Mouse (Mus musculus) left cerebral cortex, adult 2 months (tissue): ENCODE data around the gene Gzmd. TPM values are rescaled to one million over a fixed set of nuclear protein-coding genes. Genes with fewer than 3 reads are reported as not detected.

ENCODE experiments used
- DNase-seq, 2 experiments: peaks; one replicate each; pipeline ENCODE4 v3.0.0; 2021 to 2022; ENCODE audit warnings: low spot score in 2 of 2, mixed read lengths in 1 of 2; ENCODE audit errors: extremely low spot score in 1 of 2
- H3K27ac ChIP-seq: fragments of 200-600 bp; 2 replicates; pipeline ENCODE4 v1.8.1; 2022
- H3K4me3 ChIP-seq: fragments of 200-600 bp; 2 replicates; pipeline ENCODE4 v1.8.1; 2022
- CTCF ChIP-seq: fragments of 200-600 bp; IDR thresholded peaks from 2 replicates; pipeline ENCODE4 v1.8.1; 2022; ENCODE audit warnings: antibody characterized with exemption, mild to moderate bottlenecking, moderate library complexity
- intact Hi-C: fragments of 180-260 bp; cut with DNase I; formaldehyde crosslinking; loops from one replicate; pipeline ENCODE4 v1.15.1; 2025
- microRNA-seq, 2 experiments: library from miRNA; unstranded; fragments of <30 nt; microRNA quantifications; one replicate each; pipeline ENCODE4 v1.2.0; 2021
- total RNA-seq, 2 experiments: library from RNA; stranded (reverse); gene quantifications; 2 replicates each; pipeline ENCODE4 v1.2.3; 2021

The Gzmd gene
- total RNA-seq, 2 experiments from 2014 or later: not detected

- DNase-seq: no peak
- Histone ChIP-seq H3K27ac (no peak overlapping the region), H3K4me3 (no peak overlapping the region)
- no peak for TF ChIP-seq CTCF
- intact Hi-C loops: no loop called here
These were observed 26.8 kb downstream of the Gzmd start for GRCm38 (mm10) chr14:56105447-56106180.

GRCm38 (mm10) chr14:56105016-56105415 is 27.4 kb downstream of the Gzmd start:
- intact Hi-C loops: no loop called here
- no peak for TF ChIP-seq CTCF
- no peak overlapping the region for H3K4me3 ChIP-seq
- no peak for DNase-seq
- no peak overlapping the region for H3K27ac ChIP-seq

GRCm38 (mm10) chr14:56103452-56103851 is 29.0 kb downstream of the Gzmd start:
- intact Hi-C loops: no loop called here
- DNase-seq: no peak
- Histone ChIP-seq H3K27ac (no peak overlapping the region), H3K4me3 (no peak overlapping the region)
- no peak for TF ChIP-seq CTCF

- no peak for TF ChIP-seq CTCF
- intact Hi-C loops: no loop called here
- DNase-seq: no peak
- Histone ChIP-seq H3K27ac (no peak within 1 kb of the TSS), H3K4me3 (no peak within 1 kb of the TSS)
These were observed 30.0 kb downstream of the Gzmd start, which contains the start of gene Ctsg for GRCm38 (mm10) chr14:56102386-56102785. Ctsg (minus strand) TSS chr14:56102574.

- DNase-seq: no peak
- intact Hi-C loops: no loop called here
- H3K27ac ChIP-seq: no peak overlapping the region
These were observed 33.5 kb downstream of the Gzmd start for GRCm38 (mm10) chr14:56098940-56099339.

GRCm38 (mm10) chr14:56097597-56097996 is 34.8 kb downstream of the Gzmd start:
- no peak for TF ChIP-seq CTCF
- DNase-seq: no peak
- intact Hi-C loops: no loop called here
- Histone ChIP-seq H3K27ac (no peak overlapping the region), H3K4me3 (no peak overlapping the region)

More at GRCm38 (mm10) chr14:56098940-56099339, 33.5 kb downstream of the Gzmd start:
- TF ChIP-seq CTCF: peak; percentile 43
- H3K4me3 ChIP-seq: no peak overlapping the region

- DNase-seq: no peak
- Histone ChIP-seq H3K4me3 (no peak overlapping the region), H3K27ac (no peak overlapping the region)
- intact Hi-C loops: no loop called here
- TF ChIP-seq CTCF: no peak
These were observed 39.1 kb downstream of the Gzmd start for GRCm38 (mm10) chr14:56093353-56093752.

- Histone ChIP-seq H3K4me3 (no peak overlapping the region), H3K27ac (no peak overlapping the region)
- no peak for DNase-seq
- intact Hi-C loops: no loop called here
- TF ChIP-seq CTCF: no peak
These were observed 45.7 kb downstream of the Gzmd start for GRCm38 (mm10) chr14:56086711-56087110.

- Histone ChIP-seq H3K4me3 (no peak within 1 kb of the TSS), H3K27ac (no peak within 1 kb of the TSS)
- no peak for DNase-seq
- no peak for TF ChIP-seq CTCF
- intact Hi-C loops: no loop called here
These were observed 47.2 kb downstream of the Gzmd start, which contains the start of gene Mcpt8 for GRCm38 (mm10) chr14:56085167-56085566. Mcpt8 (minus strand) TSS chr14:56085273.

- no peak overlapping the region for H3K4me3 ChIP-seq
- TF ChIP-seq CTCF: no peak
- intact Hi-C loops: no loop called here
- no peak for DNase-seq
- no peak overlapping the region for H3K27ac ChIP-seq
These were observed 50.4 kb downstream of the Gzmd start for GRCm38 (mm10) chr14:56082016-56082415.

Small RNA genes lying within 50 kb of the gene (microRNA-seq; reads per million reads assigned to microRNA genes)
- 0 reads per million in 2 experiments for gene Mir6949

Other genes with a start within 250 kb of the Gzmd start
- gene Cbln3, start 248.2 kb downstream of the Gzmd start, total RNA-seq: under 1 TPM; 0.20 to 0.26 TPM
- 10 to 100 TPM; 11.9 to 12.0 TPM for gene Khnyn, start 247.7 kb downstream of the Gzmd start, total RNA-seq
- 10 to 100 TPM; 91.3 to 96.9 TPM for gene Sdr39u1, start 232.3 kb downstream of the Gzmd start, total RNA-seq
- gene Cma1, start 187.9 kb downstream of the Gzmd start, total RNA-seq: not detected
- not detected for gene Cma2, start 181.6 kb downstream of the Gzmd start, total RNA-seq
- gene Mcpt1, start 114.6 kb downstream of the Gzmd start, total RNA-seq: not detected
- gene Mcpt9, start 102.1 kb downstream of the Gzmd start, total RNA-seq: not detected
- gene Mcpt2, start 90.6 kb downstream of the Gzmd start, total RNA-seq: not detected
- gene Mcpt4, start 70.3 kb downstream of the Gzmd start, total RNA-seq: not detected
- not detected for gene Mcpt8, start 47.3 kb downstream of the Gzmd start, total RNA-seq
- gene Ctsg, start 30.0 kb downstream of the Gzmd start, total RNA-seq: not detected
- not detected for gene Gzme, start 12.0 kb downstream of the Gzmd start, total RNA-seq
- gene Gzmg, start 27.0 kb upstream of the Gzmd start, total RNA-seq: not detected
- not detected for gene Gzmn, start 42.0 kb upstream of the Gzmd start, total RNA-seq
- gene Gzmf, start 78.8 kb upstream of the Gzmd start, total RNA-seq: not detected
- not detected for gene Gzmc, start 102.0 kb upstream of the Gzmd start, total RNA-seq
- gene Gzmb, start 129.7 kb upstream of the Gzmd start, total RNA-seq: not detected
- under 1 TPM; 0.09 to 0.27 TPM for gene Atp12a, start 232.5 kb upstream of the Gzmd start, total RNA-seq